Mouse (Mus musculus) thymus, adult 18-20 months (tissue): Measurements from ENCODE around the gene B230219D22Rik.

Experiments used
- DNase-seq, 2 experiments: peaks; one replicate each; pipeline ENCODE4 v3.0.0; 2022; ENCODE audit warnings: mixed read lengths in 2 of 2

The B230219D22Rik gene

DNA sequence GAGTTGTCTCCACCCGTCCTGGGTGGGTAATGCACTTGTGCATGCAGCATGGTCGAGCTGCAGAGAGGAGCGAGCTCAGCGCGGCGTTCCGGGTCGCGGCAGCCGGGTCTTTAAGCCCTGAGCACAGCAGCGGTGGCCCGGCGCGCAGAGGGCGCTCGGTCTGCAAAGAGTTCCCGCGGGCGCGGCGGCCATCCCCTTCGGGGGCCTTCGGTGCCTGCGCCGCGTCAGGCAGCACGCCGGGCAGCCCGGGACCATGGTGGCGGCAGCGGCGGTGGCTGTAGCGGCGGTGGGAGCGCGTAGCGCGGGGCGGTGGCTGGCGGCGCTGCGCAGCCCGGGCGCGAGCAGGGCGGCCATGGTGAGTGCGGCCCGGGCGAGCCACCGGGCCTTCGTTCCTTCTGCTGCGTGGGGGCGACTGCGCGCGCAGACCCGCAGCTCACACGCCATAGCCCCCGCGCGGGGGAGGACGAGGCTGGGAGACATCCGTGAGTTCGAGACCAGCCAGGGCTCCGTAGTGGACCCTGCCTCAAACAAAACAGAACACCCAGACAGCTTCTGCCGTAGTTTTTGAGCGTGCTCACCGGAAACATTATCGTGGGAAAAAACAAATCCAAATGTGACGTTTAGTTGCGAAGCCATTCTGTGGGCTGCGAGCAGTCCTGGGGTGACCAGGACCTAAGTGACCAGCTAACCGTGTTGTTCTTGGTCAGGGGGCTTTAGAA is 34.4 kb downstream of the B230219D22Rik start, which contains the start of gene Pcbd2:
TSS of gene Pcbd2 (plus strand) at position 249 of the 719 bp plus-strand sequence.
- peak; percentile 81 to 83 for DNase-seq

DNA sequence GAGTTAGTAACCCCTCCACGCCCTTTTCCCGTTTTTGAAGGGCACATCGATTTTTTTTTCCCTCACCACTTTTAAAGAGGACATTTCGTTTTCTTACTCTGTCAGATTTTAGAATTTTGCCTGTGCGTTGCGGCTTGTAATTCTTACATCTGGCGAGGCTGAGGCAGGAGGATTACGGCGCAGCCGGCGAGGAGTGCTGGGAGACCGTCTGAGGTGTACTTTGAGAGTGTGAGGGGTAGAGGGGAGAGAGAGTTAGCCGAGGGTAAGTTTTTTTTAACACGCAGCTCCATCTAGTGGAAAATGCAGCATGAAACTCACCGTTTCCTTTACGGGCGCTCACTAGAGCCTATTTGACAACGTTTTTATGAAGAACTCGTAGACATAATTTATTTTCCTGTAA is 34.9 kb downstream of the B230219D22Rik start:
- peak; percentile 56 to 76 for DNase-seq

DNA sequence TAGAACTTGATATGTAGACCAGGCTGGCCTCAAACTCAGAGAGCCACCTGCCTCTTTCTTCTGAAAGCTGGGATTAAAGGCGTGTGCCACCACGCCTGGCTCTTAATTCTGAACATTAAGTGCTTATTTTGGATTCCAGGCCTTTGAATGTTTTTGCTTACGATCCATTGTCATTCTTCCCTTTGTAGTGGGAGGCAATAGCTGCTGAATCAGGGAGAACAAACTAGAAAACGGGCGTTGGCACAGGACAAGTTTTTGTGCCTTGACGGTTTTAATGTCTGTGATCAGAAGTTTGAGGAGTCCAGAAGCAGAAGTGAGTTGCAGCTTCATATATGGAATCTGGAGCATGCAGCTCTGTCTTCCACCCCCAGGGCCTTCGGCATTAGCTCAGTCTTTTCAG is 37.8 kb downstream of the B230219D22Rik start:
- DNase-seq: no peak

DNA sequence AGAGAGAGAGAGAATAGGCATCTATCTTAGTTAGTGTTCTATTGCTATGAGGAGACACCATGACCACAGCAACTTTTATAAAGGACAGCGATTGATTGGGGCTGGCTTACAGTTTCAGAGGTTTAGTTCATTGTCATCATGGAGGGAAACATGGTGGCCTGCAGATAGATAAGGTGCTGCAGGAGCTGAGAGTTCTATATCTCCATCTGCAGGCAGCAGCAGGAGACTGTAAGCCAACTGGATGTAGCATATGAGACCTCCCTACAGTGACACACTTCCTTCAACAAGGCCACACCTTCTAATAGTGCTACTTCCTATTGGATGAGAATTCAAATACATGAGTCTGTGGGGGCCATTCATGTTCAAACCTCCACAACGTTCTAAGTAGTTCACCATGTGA is 39.2 kb downstream of the B230219D22Rik start:
- DNase-seq: no peak

DNA sequence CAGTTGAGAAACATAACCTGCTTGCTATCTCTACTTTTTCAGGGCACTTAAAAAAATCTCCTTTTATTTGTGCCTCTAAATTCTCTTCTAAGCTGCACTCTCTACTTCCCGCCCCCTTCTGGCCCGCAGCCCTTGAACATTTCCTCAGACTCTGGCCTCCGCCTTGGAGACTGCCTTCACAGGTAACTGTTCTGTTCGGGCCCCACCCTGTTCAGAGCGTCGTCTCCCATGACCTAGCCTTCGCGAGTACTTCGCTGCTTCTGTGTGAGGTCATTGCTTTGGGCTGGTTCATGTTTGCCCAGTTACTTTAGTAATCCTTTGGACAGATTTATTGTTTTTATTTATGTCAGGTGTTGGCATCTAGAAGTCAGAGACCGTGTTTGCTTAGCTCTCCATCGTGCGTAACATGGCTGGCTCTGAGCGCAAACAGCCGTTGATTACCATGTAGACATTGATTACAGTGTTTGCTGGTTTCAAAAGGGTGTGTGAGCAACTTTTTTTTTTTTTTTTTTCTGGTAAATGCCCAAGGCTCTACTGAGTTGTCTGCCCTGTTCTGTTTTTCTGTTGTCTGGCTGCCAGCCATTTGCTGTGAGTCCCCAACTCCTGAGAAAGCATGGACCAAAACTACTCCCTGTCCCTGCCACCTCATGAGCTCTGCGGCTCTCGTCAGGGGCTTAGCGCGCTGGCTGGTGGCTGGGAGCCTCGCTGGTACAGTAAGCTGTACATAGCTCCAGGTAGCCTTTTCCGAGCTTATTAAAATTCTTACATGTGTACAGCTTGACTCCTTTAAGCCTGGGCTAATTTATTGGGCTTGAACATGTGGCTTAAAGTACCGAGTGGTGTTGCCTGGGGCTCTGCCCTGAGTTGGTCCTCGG is 40.9 kb downstream of the B230219D22Rik start:
- DNase-seq: no peak

DNA sequence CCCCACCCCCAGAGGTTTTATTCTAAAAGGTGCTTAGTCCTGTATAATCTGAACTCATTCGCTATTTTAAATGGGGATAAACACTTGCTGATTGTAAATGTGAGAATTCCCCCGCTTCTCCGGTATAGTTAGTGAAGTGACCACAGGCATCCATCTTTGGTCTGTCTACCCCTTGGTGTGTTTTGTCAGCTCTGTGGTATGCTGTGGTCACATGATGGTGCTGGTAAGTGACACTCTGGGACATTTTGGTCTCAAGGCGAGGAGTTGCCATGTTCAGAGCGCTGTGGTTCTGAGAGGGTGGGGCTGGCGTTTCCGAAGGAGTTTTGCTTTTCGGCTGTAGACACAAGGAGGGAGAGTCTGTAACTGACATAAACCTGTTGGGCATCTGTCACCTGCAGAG is 45.0 kb downstream of the B230219D22Rik start:
- no peak for DNase-seq

DNA sequence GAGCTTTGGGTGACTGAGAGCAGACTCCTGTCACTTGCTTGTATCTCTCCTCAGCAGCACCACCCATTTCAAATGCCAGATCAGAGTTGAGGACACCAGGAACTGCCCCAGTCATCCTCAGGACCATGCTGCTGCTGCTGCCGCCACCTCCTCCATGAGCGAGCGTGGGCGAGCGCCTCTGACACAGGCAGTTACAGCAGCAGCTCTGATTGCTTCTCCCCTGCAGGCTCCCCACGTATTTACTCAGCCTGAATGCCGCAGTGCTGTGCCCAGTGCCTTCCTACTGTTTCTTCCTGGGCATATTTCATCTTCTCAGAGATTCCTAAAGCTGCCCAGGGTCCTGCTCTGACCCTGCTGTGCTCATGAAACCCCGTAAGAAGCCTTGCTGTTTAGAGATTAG is 49.4 kb downstream of the B230219D22Rik start:
- no peak for DNase-seq
